Mouse (Mus musculus) large intestine, adult 2 months (tissue): Measurements from ENCODE around the gene Vmn1r228. TPM values are rescaled to one million over a fixed set of nuclear protein-coding genes. Genes with fewer than 3 reads are reported as not detected.

Experiments used
- DNase-seq: peaks from one replicate; pipeline ENCODE4 v3.0.0-alpha.2; 2012; ENCODE audit warnings: low read depth, low spot score
- WGBS: fragments of 180-500 bp; shearing (Covaris S2); methylation state at CpG from one replicate; pipeline ENCODE4 v1.1.7; 2018; 5-methylcytosine and 5-hydroxymethylcytosine counted together
- polyA plus RNA-seq: library from polyadenylated mRNA; depleted of rRNA; stranded (reverse); fragments of >200 nt; gene quantifications from 2 replicates; pipeline ENCODE4 v1.2.3, GENCODE M21; 2012; rRNA removed

Vmn1r228 gene
- not detected in 2 replicates for polyA plus RNA-seq

DNA sequence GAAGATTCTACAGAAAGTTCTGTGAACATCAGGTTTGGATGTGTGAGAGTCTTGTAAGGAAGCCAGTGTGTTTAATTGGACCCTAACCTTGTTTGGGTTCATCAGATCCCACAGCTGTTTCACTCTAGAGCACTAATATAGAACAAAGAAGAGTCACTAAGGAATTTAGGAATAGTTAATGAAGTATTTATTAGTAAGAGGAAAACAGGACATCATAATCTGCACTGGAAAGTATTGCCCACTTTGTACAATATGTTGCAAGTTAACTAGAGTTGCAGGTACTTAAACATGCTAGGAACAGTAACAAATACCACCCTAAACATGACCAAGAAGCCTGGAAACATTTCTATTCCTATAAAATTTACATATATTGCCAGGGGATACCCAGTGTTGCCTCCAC lies at the start of gene Vmn1r228:
Vmn1r228 (minus strand) TSS at position 101 of the 400 bp plus-strand sequence.
- no peak for DNase-seq

GRCm38 (mm10) chr17:20811255-20811654 lies 25.3 kb upstream of the Vmn1r228 start, which contains the start of gene Vmn1r229:
Gene Vmn1r229, plus strand, starts transcription at chr17:20811555.
- 42% methylated on average over 1 of the region's 1 CpGs for WGBS
- no peak for DNase-seq

GRCm38 (mm10) chr17:20729543-20729942 lies 56.4 kb downstream of the Vmn1r228 start, which contains the start of gene Vmn1r227:
Gene Vmn1r227, plus strand, starts transcription at chr17:20729843.
- WGBS, result 20% methylated on average over 1 of the region's 1 CpGs
- no peak for DNase-seq

Other genes with a start within 250 kb of the Vmn1r228 start
- not detected in 2 replicates for gene Vmn2r109, start 221.4 kb downstream of the Vmn1r228 start, polyA plus RNA-seq
- gene Vmn2r110, start 189.7 kb downstream of the Vmn1r228 start, polyA plus RNA-seq, result not detected in 2 replicates
- not detected in 2 replicates for gene Fpr-rs3, start 161.3 kb downstream of the Vmn1r228 start, polyA plus RNA-seq
- gene Vmn1r226, start 103.3 kb downstream of the Vmn1r228 start, polyA plus RNA-seq, result not detected in 2 replicates
- gene Vmn1r227, start 56.3 kb downstream of the Vmn1r228 start, polyA plus RNA-seq, result not detected in 2 replicates
- gene Vmn1r229, start 25.4 kb upstream of the Vmn1r228 start, polyA plus RNA-seq, result not detected in 2 replicates
- not detected in 2 replicates for gene Vmn1r230, start 54.3 kb upstream of the Vmn1r228 start, polyA plus RNA-seq
- not detected in 2 replicates for gene Vmn1r231, start 118.9 kb upstream of the Vmn1r228 start, polyA plus RNA-seq
- gene Vmn1r232, start 133.6 kb upstream of the Vmn1r228 start, polyA plus RNA-seq, result not detected in 2 replicates
- gene Ppp2r1a, start 159.2 kb upstream of the Vmn1r228 start, polyA plus RNA-seq, result 174 TPM in 2 replicates
- not detected in 2 replicates for gene Vmn1r233, start 210.3 kb upstream of the Vmn1r228 start, polyA plus RNA-seq
- gene Zfp160, start 222.7 kb upstream of the Vmn1r228 start, polyA plus RNA-seq, result 2.4 and 3.4 TPM in 2 replicates